Mouse (Mus musculus): Measurements from ENCODE around the gene Vmn1r185. TPM values are rescaled to one million over a fixed set of nuclear protein-coding genes. Genes with fewer than 3 reads are reported as not detected.

The Vmn1r185 gene
- polyA plus RNA-seq (2017; shearing (Covaris generic)): 0.22 TPM

DNA sequence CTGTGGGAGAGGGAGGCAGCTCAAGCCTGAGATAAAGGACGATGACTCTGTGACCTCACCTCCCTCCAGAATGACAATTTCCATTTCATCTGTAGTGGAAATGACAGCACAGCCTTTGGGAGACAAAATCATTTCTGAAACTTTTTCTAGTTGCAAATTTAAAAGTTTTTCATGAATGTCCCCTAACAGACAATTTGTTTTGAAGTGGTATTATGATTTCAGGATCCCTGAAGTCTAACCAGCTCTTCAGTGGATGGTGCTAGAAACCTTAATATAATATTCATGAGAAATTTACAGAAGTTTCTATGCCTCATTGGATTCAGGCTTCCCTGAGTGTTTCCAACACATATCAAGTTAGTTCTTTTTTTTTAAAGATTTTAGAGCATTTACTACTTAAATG lies at the start of gene Vmn1r185:
Vmn1r185 (minus strand) TSS at position 101 of the 400 bp plus-strand sequence.

Other genes with a start within 250 kb of the Vmn1r185 start
- 0.12 TPM for gene Nlrp9c, start 214.8 kb downstream of the Vmn1r185 start, polyA plus RNA-seq (2017; shearing (Covaris generic))
- gene Nlrp4a, start 183.4 kb downstream of the Vmn1r185 start, polyA plus RNA-seq (2017; shearing (Covaris generic)): not detected
- not detected for gene Nlrp9a, start 83.4 kb downstream of the Vmn1r185 start, polyA plus RNA-seq (2017; shearing (Covaris generic))
- not detected for gene Cyp2b23, start 68.0 kb upstream of the Vmn1r185 start, polyA plus RNA-seq (2017; shearing (Covaris generic))
- not detected for gene Cyp2b19, start 138.7 kb upstream of the Vmn1r185 start, polyA plus RNA-seq (2017; shearing (Covaris generic))
- gene Cyp2g1, start 190.4 kb upstream of the Vmn1r185 start, polyA plus RNA-seq (2017; shearing (Covaris generic)): 0.20 TPM
- gene Cyp2a5, start 216.8 kb upstream of the Vmn1r185 start, polyA plus RNA-seq (2017; shearing (Covaris generic)): not detected